Mouse (Mus musculus) G1E (cell line): ENCODE data around the gene Pkd1l1.

Experiments
- CTCF ChIP-seq: IDR thresholded peaks from 2 replicates; pipeline ENCODE4 v1.5.1; 2012; ENCODE audit warnings: low read depth, low read length, inconsistent platforms, mixed read lengths
- GATA1 ChIP-seq: IDR thresholded peaks from 2 replicates; pipeline ENCODE4 v1.6.1; 2012; ENCODE audit warnings: borderline replicate concordance, low read length, inconsistent platforms, mixed read lengths
- GATA2 ChIP-seq: IDR thresholded peaks from 2 replicates; pipeline ENCODE4 v1.6.1; 2012; ENCODE audit warnings: low read depth, low read length, inconsistent platforms, borderline replicate concordance
- TAL1 ChIP-seq: conservative IDR thresholded peaks from 2 replicates; pipeline ENCODE4 v1.6.1; 2012; ENCODE audit warnings: low read depth, low read length, inconsistent platforms, mixed read lengths

GRCm38 (mm10) chr11:9020207-9020606 is 47.1 kb upstream of the Pkd1l1 start:
- TF ChIP-seq CTCF = no peak
- no peak for TF ChIP-seq GATA2
- no peak for TF ChIP-seq GATA1
- TF ChIP-seq TAL1 = no peak
